ENCODE assay signal across 19 mouse cellular contexts in the genomic region with DNA sequence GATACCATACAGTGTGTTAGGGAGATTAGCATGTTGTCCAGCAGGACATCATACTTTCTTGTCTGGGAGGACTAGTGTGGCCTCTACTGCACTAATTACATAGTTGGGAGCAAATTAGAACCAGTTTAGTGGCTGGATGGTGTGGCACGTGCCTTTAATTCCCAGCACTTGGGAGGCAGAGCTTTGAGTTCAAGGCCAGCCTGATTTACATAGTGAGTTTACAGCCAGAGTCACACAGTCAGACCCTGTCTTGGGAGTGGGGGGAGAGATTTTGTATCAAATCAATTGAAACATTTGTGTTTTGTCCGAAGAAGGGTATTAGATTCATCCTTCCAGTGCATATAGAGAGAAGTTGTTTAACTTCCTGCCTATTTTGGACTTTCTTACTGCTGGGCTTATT.
"Had no signal": no experiment of that assay in that cellular context is flagged by ENCODE, and none has a peak within 500 bp of the region (broad histone marks: within the 10 kb centered on the region; RNA-seq: fewer than 3 reads in every experiment).

No protein-coding gene starts in this region.

- ATAC-seq: midbrain, embryonic 16.5 days had no signal

- H3K27ac ChIP-seq: midbrain, embryonic 10.5 days; midbrain, embryonic 12.5 days; neural tube, embryonic 13.5 days; neural tube, embryonic 15.5 days had no signal

- H3K27me3 ChIP-seq: midbrain, embryonic 12.5 days; neural tube, embryonic 13.5 days; neural tube, embryonic 15.5 days had no signal

- H3K9me3 ChIP-seq: neural tube, embryonic 15.5 days had no signal

- DNase-seq: lung, adult 18-20 months; lung, embryonic 14.5 days; lung, postnatal 10 days; lung, postnatal 4 days; midbrain, embryonic 14.5 days; retina, postnatal 1 day; right cerebral cortex, adult 18-20 months; right cerebral cortex, postnatal 25 days; right cerebral cortex, postnatal 4 days; spleen, adult 18-20 months; thymus, adult 18-20 months; thymus, postnatal 14 days; thymus, postnatal 36 days had no signal

- H3K4me2 ChIP-seq: lung, embryonic 14.5 days; midbrain, embryonic 12.5 days; neural tube, embryonic 13.5 days; neural tube, embryonic 15.5 days had no signal

- H3K4me3 ChIP-seq: midbrain, embryonic 10.5 days; midbrain, embryonic 12.5 days; myocyte; neural tube, embryonic 13.5 days; neural tube, embryonic 15.5 days had no signal

- H3K9ac ChIP-seq: lung, embryonic 14.5 days; midbrain, embryonic 12.5 days; neural tube, embryonic 13.5 days; neural tube, embryonic 15.5 days had no signal
